Mouse (Mus musculus): ENCODE measurements around the gene Tmx4. TPM values are rescaled to one million over a fixed set of nuclear protein-coding genes. Genes with fewer than 3 reads are reported as not detected.

The Tmx4 gene
- polyA plus RNA-seq, 1 experiment from 2014 or later: 25.7 TPM

GRCm38 (mm10) chr2:134585243-134585642 is 58.7 kb downstream of the Tmx4 start:
- Histone ChIP-seq H3K27me3 (ENCODE audit: insufficient read depth, low read length) (no peaks in the 10 kb centered on the region), H3K4me1 (ENCODE audit: insufficient read depth) (no peaks in the 10 kb centered on the region), H3K27ac (ENCODE audit: low read depth) (no peak overlapping the region), H3K9me3 (ENCODE audit: low read depth, low read length) (no peaks in the 10 kb centered on the region), H3K4me2 (no peak overlapping the region), H3K9ac (no peak overlapping the region), H3K4me3 (ENCODE audit: low read depth, low read length) (no peak overlapping the region), H3K36me3 (ENCODE audit: insufficient read depth) (no peaks in the 10 kb centered on the region)
- no peak for DNase-seq
- ATAC-seq (ENCODE audit: insufficient read depth): no peak
- 52% methylated on average over 4 of the region's 4 CpGs for WGBS
- TF ChIP-seq CTCF (IDR thresholded peaks at IDR 0.05; ENCODE audit: low read depth): no peak

DNA sequence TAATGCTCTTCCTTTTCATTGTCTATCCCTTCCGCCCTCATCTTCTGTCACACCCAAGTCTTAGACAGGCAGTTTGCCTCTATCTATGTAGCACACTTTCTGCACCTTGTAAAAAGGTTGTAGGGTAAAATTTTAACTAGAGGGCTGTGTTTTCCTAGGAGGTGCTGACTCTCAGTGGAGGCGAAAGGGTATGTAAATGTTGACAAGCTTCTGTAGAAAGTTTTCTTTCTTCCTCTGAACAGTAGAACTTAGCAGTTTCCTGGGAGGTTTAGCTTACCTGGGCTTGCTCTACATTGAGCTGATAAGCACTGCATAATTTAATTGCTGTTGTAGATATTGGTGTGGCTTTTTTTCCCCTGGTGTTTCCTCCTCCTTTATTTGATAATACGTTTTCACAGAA is 84.5 kb downstream of the Tmx4 start:
- no peaks in the 10 kb centered on the region for H3K4me1 ChIP-seq (ENCODE audit: insufficient read depth)
- no peaks in the 10 kb centered on the region for H3K36me3 ChIP-seq (ENCODE audit: insufficient read depth)
- DNase-seq: no peak
- H3K27me3 ChIP-seq (ENCODE audit: insufficient read depth, low read length): no peaks in the 10 kb centered on the region
- no peak overlapping the region for H3K4me2 ChIP-seq
- WGBS: 66% methylated on average over 3 of the region's 3 CpGs
- no peak overlapping the region for H3K27ac ChIP-seq (ENCODE audit: low read depth)
- H3K4me3 ChIP-seq (ENCODE audit: low read depth, low read length): no peak overlapping the region
- H3K9ac ChIP-seq: no peak overlapping the region
- no peak for TF ChIP-seq CTCF (IDR thresholded peaks at IDR 0.05; ENCODE audit: low read depth)
- H3K9me3 ChIP-seq (ENCODE audit: low read depth, low read length): no peaks in the 10 kb centered on the region
- no peak for ATAC-seq (ENCODE audit: insufficient read depth)

DNA sequence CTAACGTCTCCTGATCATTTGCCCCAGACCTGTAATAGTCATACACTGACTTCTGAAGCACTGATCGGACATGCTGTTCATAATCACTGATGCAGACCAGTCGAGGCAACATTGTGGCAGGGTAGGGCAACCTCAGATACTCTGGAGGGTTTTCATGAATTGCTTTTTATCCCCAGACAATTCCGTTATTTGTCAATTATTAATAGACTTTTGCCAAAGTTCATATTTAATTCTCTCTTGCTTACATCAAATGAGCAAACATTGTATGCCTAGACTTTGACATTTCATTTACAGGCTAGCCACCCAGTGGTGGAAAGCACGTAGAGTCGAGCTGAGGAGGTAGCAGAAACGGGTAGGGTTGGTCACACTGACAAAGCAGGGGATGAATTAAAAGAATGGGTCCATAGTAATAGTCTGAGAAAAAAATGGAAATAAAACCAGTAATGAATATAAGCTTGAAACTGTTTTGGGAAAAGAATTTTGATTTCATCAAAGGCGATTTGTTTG is 89.7 kb downstream of the Tmx4 start, which contains the start of gene Hao1:
TSS of gene Hao1 (minus strand) at position 148 of the 507 bp plus-strand sequence.
- Histone ChIP-seq H3K4me1 (ENCODE audit: insufficient read depth) (no peaks in the 10 kb centered on the region), H3K9ac (no peak within 1 kb of the TSS), H3K4me3 (ENCODE audit: low read depth, low read length) (no peak within 1 kb of the TSS), H3K9me3 (ENCODE audit: low read depth, low read length) (no peaks in the 10 kb centered on the region), H3K27ac (ENCODE audit: low read depth) (no peak within 1 kb of the TSS), H3K27me3 (ENCODE audit: insufficient read depth, low read length) (no peaks in the 10 kb centered on the region), H3K4me2 (no peak within 1 kb of the TSS), H3K36me3 (ENCODE audit: insufficient read depth) (no peaks in the 10 kb centered on the region)
- WGBS: 77% methylated on average over 8 of the region's 8 CpGs
- DNase-seq (no peak), ATAC-seq (ENCODE audit: insufficient read depth) (no peak)
- no peak for TF ChIP-seq CTCF (IDR thresholded peaks at IDR 0.05; ENCODE audit: low read depth)

DNA sequence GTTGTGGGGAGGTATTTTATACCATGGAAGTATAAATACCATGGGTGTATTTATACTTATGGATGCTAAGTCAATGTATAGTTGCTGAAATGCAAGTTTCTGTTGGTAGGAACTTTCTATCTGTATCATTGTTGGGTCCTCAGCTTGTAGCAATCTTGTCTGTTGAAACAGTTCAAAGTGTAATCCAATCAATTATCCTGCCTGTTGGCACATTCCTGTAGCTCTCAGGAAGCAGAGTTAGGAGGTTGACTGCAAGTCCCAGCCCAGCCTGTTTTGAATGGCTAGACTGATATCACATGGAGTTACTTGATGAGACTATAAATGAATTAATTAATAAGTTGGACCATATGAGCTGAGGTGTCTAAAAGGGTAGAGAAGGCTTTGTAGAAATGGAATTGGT is 91.6 kb downstream of the Tmx4 start:
- DNase-seq: no peak
- no peak overlapping the region for H3K27ac ChIP-seq (ENCODE audit: low read depth)
- no peak for ATAC-seq (ENCODE audit: insufficient read depth)
- TF ChIP-seq CTCF (IDR thresholded peaks at IDR 0.05; ENCODE audit: low read depth): no peak
- H3K9me3 ChIP-seq (ENCODE audit: low read depth, low read length): no peaks in the 10 kb centered on the region
- no peak overlapping the region for H3K9ac ChIP-seq
- H3K36me3 ChIP-seq (ENCODE audit: insufficient read depth): no peaks in the 10 kb centered on the region
- H3K4me3 ChIP-seq (ENCODE audit: low read depth, low read length): no peak overlapping the region
- H3K27me3 ChIP-seq (ENCODE audit: insufficient read depth, low read length): no peaks in the 10 kb centered on the region
- H3K4me2 ChIP-seq: no peak overlapping the region
- H3K4me1 ChIP-seq (ENCODE audit: insufficient read depth): no peaks in the 10 kb centered on the region

- Histone ChIP-seq H3K4me3 (ENCODE audit: low read depth, low read length) (no peak overlapping the region), H3K4me2 (no peak overlapping the region), H3K27me3 (ENCODE audit: insufficient read depth, low read length) (no peaks in the 10 kb centered on the region), H3K9me3 (ENCODE audit: low read depth, low read length) (no peaks in the 10 kb centered on the region), H3K9ac (no peak overlapping the region), H3K27ac (ENCODE audit: low read depth) (no peak overlapping the region), H3K36me3 (ENCODE audit: insufficient read depth) (no peaks in the 10 kb centered on the region), H3K4me1 (ENCODE audit: insufficient read depth) (no peaks in the 10 kb centered on the region)
- peak; percentile 76 for TF ChIP-seq CTCF (IDR thresholded peaks at IDR 0.05; ENCODE audit: low read depth)
- 15% methylated on average over 4 of the region's 4 CpGs for WGBS
- peak; percentile 49; the same call in 1 of the 2 replicates for ATAC-seq (ENCODE audit: insufficient read depth)
- DNase-seq: peak; percentile 89
Measured at GRCm38 (mm10) chr2:134549770-134550169, 94.2 kb downstream of the Tmx4 start.

DNA sequence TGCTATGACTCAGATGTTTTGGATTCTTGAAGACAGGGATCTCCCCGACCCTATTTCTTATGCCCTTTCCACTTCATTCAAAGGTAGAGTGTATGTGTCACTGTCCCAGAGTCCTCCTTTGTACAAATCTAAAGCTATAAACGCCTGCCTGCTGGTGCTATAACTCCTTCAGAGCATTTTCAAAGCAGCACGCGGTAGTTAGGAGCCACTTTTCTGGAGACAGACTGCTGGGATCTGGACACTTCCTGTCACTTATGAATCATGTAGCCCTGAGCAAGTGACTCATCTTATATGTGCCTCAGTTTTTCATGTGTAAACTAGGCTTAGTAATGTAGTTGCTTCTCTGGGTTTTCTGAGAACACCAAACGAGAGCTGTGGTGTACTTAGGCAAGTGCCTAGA is 98.8 kb downstream of the Tmx4 start:
- no peak for TF ChIP-seq CTCF (IDR thresholded peaks at IDR 0.05; ENCODE audit: low read depth)
- ATAC-seq (ENCODE audit: insufficient read depth): no peak
- WGBS: 67% methylated on average over 5 of the region's 5 CpGs

DNA sequence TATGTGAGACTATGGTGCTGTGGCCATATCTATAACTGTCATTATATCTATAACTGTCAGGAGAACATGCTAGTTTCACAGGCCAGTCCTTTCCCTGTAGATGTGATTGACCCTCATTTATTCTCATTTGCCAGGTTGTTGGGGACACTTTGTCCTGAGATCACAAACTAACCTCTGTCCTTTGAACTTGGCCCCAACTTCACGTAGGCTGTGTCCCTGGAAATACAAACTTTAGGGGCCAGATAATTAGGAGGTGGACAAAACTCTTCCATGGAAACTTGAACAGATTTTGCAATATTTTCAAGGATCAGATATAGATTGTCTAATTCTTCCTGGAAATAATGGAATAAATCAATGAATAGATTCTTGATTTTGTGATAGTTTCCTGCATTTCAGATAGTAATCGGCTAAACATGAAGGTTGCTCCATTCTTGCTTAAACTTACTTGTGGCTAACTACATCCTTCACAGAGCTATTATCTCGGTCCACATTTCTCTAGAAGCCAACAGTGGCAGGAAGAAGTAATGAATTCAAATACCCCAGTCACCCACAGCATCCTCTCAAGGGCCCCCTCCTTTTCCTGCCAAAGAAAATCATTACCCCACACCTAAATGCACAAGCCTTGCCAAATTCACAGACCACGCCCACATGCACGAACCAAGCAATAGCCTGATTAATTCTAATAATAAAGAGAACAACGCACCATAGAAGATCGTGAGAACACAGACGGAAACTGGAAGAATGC is 99.5 kb downstream of the Tmx4 start:
- ATAC-seq (ENCODE audit: insufficient read depth): no peak
- no peak for TF ChIP-seq CTCF (IDR thresholded peaks at IDR 0.05; ENCODE audit: low read depth)
- no peaks in the 10 kb centered on the region for H3K4me1 ChIP-seq (ENCODE audit: insufficient read depth)
- DNase-seq: no peak
- H3K9me3 ChIP-seq (ENCODE audit: low read depth, low read length): no peaks in the 10 kb centered on the region
- no peak overlapping the region for H3K4me2 ChIP-seq
- H3K4me3 ChIP-seq (ENCODE audit: low read depth, low read length): no peak overlapping the region
- no peaks in the 10 kb centered on the region for H3K36me3 ChIP-seq (ENCODE audit: insufficient read depth)
- WGBS: 78% methylated on average over 8 of the region's 8 CpGs
- H3K27ac ChIP-seq (ENCODE audit: low read depth): no peak overlapping the region
- no peaks in the 10 kb centered on the region for H3K27me3 ChIP-seq (ENCODE audit: insufficient read depth, low read length)
- no peak overlapping the region for H3K9ac ChIP-seq

More for the DNA sequence above, 98.8 kb downstream of the Tmx4 start:
- Histone ChIP-seq H3K4me1 (ENCODE audit: insufficient read depth) (no peaks in the 10 kb centered on the region), H3K36me3 (ENCODE audit: insufficient read depth) (no peaks in the 10 kb centered on the region), H3K27ac (ENCODE audit: low read depth) (no peak overlapping the region), H3K9me3 (ENCODE audit: low read depth, low read length) (no peaks in the 10 kb centered on the region), H3K9ac (no peak overlapping the region), H3K4me2 (no peak overlapping the region), H3K4me3 (ENCODE audit: low read depth, low read length) (no peak overlapping the region), H3K27me3 (ENCODE audit: insufficient read depth, low read length) (no peaks in the 10 kb centered on the region)
- DNase-seq: no peak

Other genes with a start within 250 kb of the Tmx4 start
- not detected in 2 replicates for gene Hao1, start 89.8 kb downstream of the Tmx4 start, polyA plus RNA-seq (2014; fragmentation: Nextera tagmentation; extraction: Ambion mirVana)
- gene Plcb1, start 141.9 kb upstream of the Tmx4 start, polyA plus RNA-seq (2014; fragmentation: Nextera tagmentation; extraction: Ambion mirVana): 21.5 and 26.9 TPM in 2 replicates

All from lung, embryonic 14.5 days (tissue).